Mouse (Mus musculus) liver, embryonic 14.5 days (tissue): ENCODE results near the gene Sorcs2.

Source experiments
- CTCF ChIP-seq: IDR thresholded peaks from 2 replicates; pipeline ENCODE4 v1.5.1; 2016; ENCODE audit warnings: antibody characterized with exemption, low read depth, control low read depth
- EP300 ChIP-seq: IDR thresholded peaks from 2 replicates; pipeline ENCODE4 v1.6.1; 2016; ENCODE audit warnings: antibody characterized with exemption, low read depth

DNA sequence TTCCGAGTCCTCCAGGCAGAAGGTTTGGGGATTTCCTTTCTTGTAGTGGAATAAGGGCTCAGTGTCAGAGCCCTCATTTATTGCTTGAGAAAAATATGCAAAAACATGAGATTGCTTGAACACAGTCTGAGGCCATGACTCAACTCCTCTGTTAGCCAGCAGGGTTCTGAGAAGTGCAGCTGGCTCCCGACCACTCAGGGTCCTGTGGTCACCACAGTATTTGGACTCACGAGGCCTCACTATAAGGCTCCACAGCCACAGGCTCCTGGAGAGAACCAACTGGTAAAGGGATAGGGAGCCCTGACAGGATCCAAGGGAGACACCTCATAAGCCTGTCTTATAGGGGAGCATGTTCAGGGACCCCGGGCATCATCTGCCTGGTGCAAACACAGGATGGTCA lies 15.2 kb downstream of the Sorcs2 start:
- TF ChIP-seq CTCF (no peak), EP300 (no peak)
